Mouse (Mus musculus) midbrain, embryonic 16.5 days (tissue): Measurements from ENCODE around the gene Gm10644. TPM values are rescaled to one million over a fixed set of nuclear protein-coding genes. Genes with fewer than 3 reads are reported as not detected.
"Not testable (repeated sequence)": the region's sequence is repeated elsewhere in the genome, so short reads cannot be mapped to it uniquely, and the experiment has no call there.

ENCODE experiments used
- ATAC-seq: fragments of 200-750 bp; cut with Nextera tagmentation; 2 replicates; pipeline ENCODE4 v1.8.0; 2017; ENCODE audit warnings: moderate TSS enrichment
- H3K27ac ChIP-seq: fragments of 300-500 bp; sonication (generic); 2 replicates; pipeline ENCODE4 v1.5.1; 2014; ENCODE audit warnings: mild to moderate bottlenecking, low read length, mixed read lengths
- H3K27me3 ChIP-seq: fragments of 300-500 bp; sonication (generic); 2 replicates; pipeline ENCODE4 v1.6.1; 2014; ENCODE audit warnings: low read depth, low read length, mixed read lengths; ENCODE audit not compliant: control insufficient read depth, insufficient read depth
- H3K36me3 ChIP-seq: fragments of 300-500 bp; sonication (generic); 2 replicates; pipeline ENCODE4 v1.6.1; 2014; ENCODE audit warnings: mild to moderate bottlenecking, low read length, moderate library complexity, mixed read lengths; ENCODE audit not compliant: control insufficient read depth, insufficient read depth
- H3K4me1 ChIP-seq: fragments of 300-500 bp; sonication (generic); 2 replicates; pipeline ENCODE4 v1.6.1; 2014; ENCODE audit warnings: mild to moderate bottlenecking, low read length, mixed read lengths; ENCODE audit not compliant: control insufficient read depth, insufficient read depth
- H3K4me2 ChIP-seq: fragments of 300-500 bp; sonication (generic); 2 replicates; pipeline ENCODE4 v1.6.1; 2014; ENCODE audit warnings: mild to moderate bottlenecking, low read length, mixed read lengths
- H3K4me3 ChIP-seq: fragments of 300-500 bp; sonication (generic); 2 replicates; pipeline ENCODE4 v1.5.1; 2014; ENCODE audit warnings: low read depth, mild to moderate bottlenecking, low read length, moderate library complexity, mixed read lengths
- H3K9ac ChIP-seq: fragments of 300-500 bp; sonication (generic); 2 replicates; pipeline ENCODE4 v1.6.1; 2014; ENCODE audit warnings: low read depth, low read length, mixed read lengths
- H3K9me3 ChIP-seq: fragments of 300-500 bp; sonication (generic); replicated peaks from 2 replicates; pipeline ENCODE4 v1.6.1; 2014; ENCODE audit warnings: mild to moderate bottlenecking, low read length, mixed read lengths; ENCODE audit not compliant: control insufficient read depth, poor library complexity, severe bottlenecking
- WGBS: fragments of 180-500 bp; shearing (Covaris S2); extraction: QIAGEN DNeasy Blood & Tissue Kit; methylation state at CpG from one replicate; pipeline ENCODE4 v1.1.7; 2014; 5-methylcytosine and 5-hydroxymethylcytosine counted together
- polyA plus RNA-seq: library from polyadenylated mRNA; unstranded; fragments of >200 nt; fragmentation: Nextera tagmentation; extraction: Ambion mirVana; gene quantifications from 2 replicates; pipeline ENCODE4 v1.2.1, GENCODE M21; 2015

Gene Gm10644
- polyA plus RNA-seq, 1 experiment from 2014 or later: 0.69 TPM

DNA sequence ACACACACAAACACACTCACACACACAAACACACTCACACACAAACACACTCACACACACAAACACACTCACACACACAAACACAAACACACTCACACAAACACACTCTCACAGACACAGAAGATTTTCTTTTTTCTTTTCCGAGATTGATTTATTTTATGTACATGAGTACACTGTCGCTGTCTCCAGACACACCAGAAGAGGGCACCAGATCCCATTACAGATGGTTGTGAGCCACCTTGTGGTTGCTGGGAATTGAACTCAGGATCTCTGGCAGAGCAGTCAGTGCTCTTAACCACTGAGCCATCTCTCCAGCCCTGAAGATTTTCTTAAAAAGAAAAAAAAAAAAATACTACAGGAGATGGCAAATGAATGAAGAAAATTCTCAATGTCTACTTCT lies 28.2 kb upstream of the Gm10644 start:
- not testable (repeated sequence) for H3K4me2 ChIP-seq, ATAC-seq, H3K27ac ChIP-seq, H3K4me1 ChIP-seq, H3K9me3 ChIP-seq, H3K27me3 ChIP-seq, H3K4me3 ChIP-seq, H3K9ac ChIP-seq
- 95% methylated on average over 2 of the region's 2 CpGs for WGBS
- peaks cover 50% of the 10 kb centered on the region for H3K36me3 ChIP-seq

DNA sequence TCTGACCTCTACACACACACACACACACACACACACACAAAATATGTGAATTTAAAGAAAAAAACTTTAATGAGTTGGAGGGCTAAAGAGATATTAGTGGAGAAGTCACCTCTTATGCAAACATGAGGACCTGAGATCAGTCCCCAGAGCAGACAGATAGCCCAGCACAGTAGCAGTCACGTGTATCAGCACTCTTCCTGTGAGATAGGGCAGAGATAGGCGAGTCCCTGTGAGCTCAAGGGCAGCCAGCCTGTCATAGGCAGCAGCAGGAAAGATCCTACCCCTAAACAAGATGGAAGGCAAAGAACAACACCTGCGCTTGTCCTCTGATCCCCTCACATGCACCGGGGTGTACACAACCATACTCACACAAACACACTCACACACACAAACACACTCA lies 27.4 kb upstream of the Gm10644 start:
- 90% methylated on average over 4 of the region's 4 CpGs for WGBS
- H3K4me1 ChIP-seq: peaks cover 10% of the 10 kb centered on the region; the same call in 1 of the 2 replicates
- H3K27ac ChIP-seq: no peak overlapping the region
- H3K36me3 ChIP-seq: peaks cover 44% of the 10 kb centered on the region
- H3K4me3 ChIP-seq: no peak overlapping the region
- ATAC-seq: no peak
- no peak overlapping the region for H3K4me2 ChIP-seq
- H3K27me3 ChIP-seq: no peaks in the 10 kb centered on the region
- H3K9me3 ChIP-seq: no peaks in the 10 kb centered on the region
- no peak overlapping the region for H3K9ac ChIP-seq

- H3K27ac ChIP-seq: no peak overlapping the region
- peaks cover 17% of the 10 kb centered on the region; the same call in 1 of the 2 replicates for H3K4me1 ChIP-seq
- no peaks in the 10 kb centered on the region for H3K9me3 ChIP-seq
- H3K4me2 ChIP-seq: no peak overlapping the region
- no peak overlapping the region for H3K9ac ChIP-seq
- ATAC-seq: no peak
- H3K27me3 ChIP-seq: no peaks in the 10 kb centered on the region
- H3K4me3 ChIP-seq: no peak overlapping the region
- WGBS: 94% methylated on average over 7 of the region's 7 CpGs
- peaks cover 37% of the 10 kb centered on the region for H3K36me3 ChIP-seq
These were observed 26.5 kb upstream of the Gm10644 start for GRCm38 (mm10) chr8:83981533-83981932.

GRCm38 (mm10) chr8:83980845-83981244 lies 25.8 kb upstream of the Gm10644 start:
- peaks cover 30% of the 10 kb centered on the region for H3K36me3 ChIP-seq
- H3K4me1 ChIP-seq: peaks cover 17% of the 10 kb centered on the region; the same call in 1 of the 2 replicates
- no peak overlapping the region for H3K4me3 ChIP-seq
- ATAC-seq: no peak
- H3K9me3 ChIP-seq: no peaks in the 10 kb centered on the region
- WGBS: 87% methylated on average over 8 of the region's 8 CpGs
- no peaks in the 10 kb centered on the region for H3K27me3 ChIP-seq
- no peak overlapping the region for H3K4me2 ChIP-seq
- H3K9ac ChIP-seq: no peak overlapping the region
- no peak overlapping the region for H3K27ac ChIP-seq

- no peak overlapping the region for H3K4me3 ChIP-seq
- H3K9ac ChIP-seq: no peak overlapping the region
- H3K4me1 ChIP-seq: peaks cover 17% of the 10 kb centered on the region; the same call in 1 of the 2 replicates
- H3K4me2 ChIP-seq: no peak overlapping the region
- no peaks in the 10 kb centered on the region for H3K9me3 ChIP-seq
- 90% methylated on average over 1 of the region's 1 CpGs for WGBS
- no peak for ATAC-seq
- H3K27me3 ChIP-seq: no peaks in the 10 kb centered on the region
- peaks cover 28% of the 10 kb centered on the region for H3K36me3 ChIP-seq
- H3K27ac ChIP-seq: no peak overlapping the region
These were observed 25.2 kb upstream of the Gm10644 start for GRCm38 (mm10) chr8:83980250-83980649.

- Histone ChIP-seq H3K27me3 (no peaks in the 10 kb centered on the region), H3K36me3 (peaks cover 17% of the 10 kb centered on the region), H3K4me3 (no peak overlapping the region), H3K9me3 (no peaks in the 10 kb centered on the region), H3K27ac (no peak overlapping the region), H3K9ac (no peak overlapping the region), H3K4me2 (no peak overlapping the region), H3K4me1 (peaks cover 29% of the 10 kb centered on the region)
- 75% methylated on average over 9 of the region's 9 CpGs for WGBS
- no peak for ATAC-seq
These were observed 23.2 kb upstream of the Gm10644 start for GRCm38 (mm10) chr8:83978200-83978599.

DNA sequence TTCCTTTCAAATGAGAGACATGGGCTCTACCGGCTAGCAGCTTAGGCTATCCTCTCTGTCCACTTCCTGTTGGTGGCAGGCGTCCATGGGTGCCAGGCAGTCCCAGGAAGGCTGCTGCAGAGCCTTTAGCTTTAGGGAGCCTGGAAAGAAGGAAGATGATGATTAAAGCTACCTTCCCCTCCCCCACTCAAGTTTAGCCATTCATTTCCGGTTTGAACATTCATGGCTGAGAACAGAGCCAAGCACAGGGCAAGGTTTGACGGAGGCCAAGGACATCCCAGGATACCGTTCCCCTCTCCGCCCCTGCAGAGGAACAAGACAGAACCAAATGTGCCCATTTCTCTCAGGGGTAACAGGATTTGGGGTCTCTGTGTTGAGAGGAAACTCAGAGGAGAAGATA lies 22.6 kb upstream of the Gm10644 start:
- Histone ChIP-seq H3K27ac (no peak overlapping the region), H3K4me3 (no peak overlapping the region), H3K9ac (no peak overlapping the region), H3K4me2 (no peak overlapping the region), H3K27me3 (no peaks in the 10 kb centered on the region), H3K36me3 (peaks cover 15% of the 10 kb centered on the region), H3K9me3 (no peaks in the 10 kb centered on the region), H3K4me1 (peaks cover 29% of the 10 kb centered on the region)
- 68% methylated on average over 6 of the region's 6 CpGs for WGBS
- no peak for ATAC-seq

DNA sequence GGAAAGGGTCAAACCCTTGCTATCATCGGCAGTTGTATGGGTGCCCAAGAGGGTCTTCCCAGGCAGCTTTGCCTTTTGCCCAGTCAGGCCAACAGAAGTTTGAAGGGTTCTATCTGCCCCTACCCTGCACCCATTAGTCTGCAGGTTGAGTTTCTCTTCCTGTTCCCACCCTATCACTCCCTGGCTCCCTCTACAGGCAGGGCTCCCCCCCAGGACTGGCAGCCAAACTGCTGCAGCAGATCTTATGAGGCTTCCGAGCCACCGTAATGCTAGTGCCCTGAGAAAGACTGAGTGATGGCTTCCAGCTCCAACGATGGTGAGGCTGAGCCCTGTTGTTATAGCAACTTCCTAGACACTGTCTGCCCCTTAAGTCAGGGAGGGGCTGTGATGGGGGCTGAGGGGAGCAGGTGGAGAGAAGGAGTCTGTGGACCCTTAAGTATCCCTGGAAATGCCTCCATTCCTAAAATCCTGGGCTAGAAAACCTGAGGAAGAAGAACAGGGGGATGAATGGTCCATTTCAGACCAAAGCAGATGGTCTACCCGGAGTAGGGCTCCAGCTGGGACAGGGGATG lies 21.9 kb upstream of the Gm10644 start:
- Histone ChIP-seq H3K36me3 (peaks cover 14% of the 10 kb centered on the region), H3K9ac (no peak overlapping the region), H3K4me2 (no peak overlapping the region), H3K4me1 (peaks cover 31% of the 10 kb centered on the region), H3K27me3 (no peaks in the 10 kb centered on the region), H3K4me3 (no peak overlapping the region), H3K27ac (no peak overlapping the region), H3K9me3 (no peaks in the 10 kb centered on the region)
- WGBS: 87% methylated on average over 5 of the region's 5 CpGs
- no peak for ATAC-seq

GRCm38 (mm10) chr8:83976101-83976630 lies 21.2 kb upstream of the Gm10644 start:
- Histone ChIP-seq H3K4me2 (no peak overlapping the region), H3K4me3 (no peak overlapping the region), H3K9me3 (no peaks in the 10 kb centered on the region), H3K27me3 (no peaks in the 10 kb centered on the region), H3K27ac (no peak overlapping the region), H3K4me1 (peaks cover 36% of the 10 kb centered on the region), H3K36me3 (peaks cover 7% of the 10 kb centered on the region), H3K9ac (no peak overlapping the region)
- no peak for ATAC-seq
- WGBS: 85% methylated on average over 4 of the region's 4 CpGs
